Mouse (Mus musculus) heart, adult 11 months (tissue): Measurements from ENCODE around the gene 5730596B20Rik.

Experiments used
- DNase-seq: peaks from one replicate; pipeline ENCODE4 v3.0.0; 2022

Gene 5730596B20Rik

DNA sequence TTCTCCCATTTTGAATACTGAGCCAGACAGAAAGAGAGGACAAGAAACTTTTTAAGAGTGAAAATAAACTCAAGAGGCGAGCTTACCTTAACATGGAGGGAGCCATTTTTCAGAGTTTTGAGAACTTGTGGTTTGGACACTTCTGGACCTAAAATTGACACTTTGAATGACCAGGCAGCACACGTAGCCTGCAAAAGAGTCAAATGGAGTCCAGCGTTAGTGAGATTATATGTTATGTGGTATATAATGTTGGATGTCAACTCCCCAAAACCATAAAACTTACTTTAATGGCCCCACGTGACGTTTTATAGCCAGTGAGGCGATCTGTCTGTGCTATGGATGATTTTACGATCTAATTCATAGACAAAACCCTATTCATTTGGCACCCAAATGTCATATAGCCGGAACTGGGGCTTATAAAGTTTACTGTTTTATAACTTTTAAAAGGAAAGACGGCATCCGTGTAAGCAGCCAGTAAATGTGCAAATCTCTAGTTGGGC is 23.5 kb downstream of the 5730596B20Rik start:
- DNase-seq, result no peak

GRCm38 (mm10) chr6:52201269-52201668 is 24.0 kb downstream of the 5730596B20Rik start:
- DNase-seq, result no peak

DNA sequence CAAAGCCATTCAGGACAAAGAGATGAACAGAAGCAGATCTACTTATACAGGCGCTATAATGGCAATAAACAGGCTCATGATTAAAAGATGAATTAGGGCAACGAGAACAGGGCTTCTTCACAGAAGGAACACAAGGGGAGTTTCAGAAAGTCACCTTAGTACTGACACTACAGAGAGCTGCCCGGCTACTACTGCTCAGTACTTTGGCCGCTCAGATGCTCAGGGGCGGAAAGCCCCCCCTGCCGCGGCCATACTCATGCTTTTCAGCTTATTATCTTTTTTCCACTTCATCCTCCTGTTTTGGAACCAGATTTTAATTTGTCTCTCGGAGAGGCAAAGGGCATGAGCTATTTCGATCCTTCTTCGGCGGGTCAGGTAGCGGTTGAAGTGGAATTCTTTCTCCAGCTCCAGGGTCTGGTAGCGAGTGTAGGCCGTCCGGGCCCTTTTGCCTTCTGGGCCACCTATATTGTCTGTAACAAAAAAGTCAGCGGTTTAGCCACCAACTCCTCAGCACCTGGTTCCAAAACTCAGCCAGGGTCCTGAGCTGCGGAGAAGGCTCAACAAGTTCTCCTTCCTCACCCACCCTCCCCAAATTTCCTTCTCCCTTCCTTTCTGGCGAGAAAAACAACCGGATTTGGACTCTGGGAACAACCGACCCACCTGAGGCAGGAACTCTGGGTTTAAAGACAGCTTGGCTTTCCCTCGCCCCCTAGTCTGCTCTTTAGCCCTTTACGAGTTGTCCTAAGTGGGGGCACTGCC is 25.2 kb downstream of the 5730596B20Rik start:
- DNase-seq, result peak; percentile 83

DNA sequence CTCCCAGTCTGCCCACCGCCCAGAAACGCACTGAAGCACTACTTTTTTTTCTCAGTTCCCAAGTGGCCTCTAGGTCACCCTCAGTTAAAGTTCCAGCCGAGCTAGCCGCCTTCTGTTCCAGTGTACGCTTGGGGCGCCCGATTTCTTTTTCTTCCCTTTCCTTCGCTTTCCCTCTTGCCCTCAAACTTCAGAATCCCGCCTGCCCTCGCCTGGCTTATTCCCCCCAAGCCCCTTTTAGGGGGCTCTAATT is 25.7 kb downstream of the 5730596B20Rik start:
- no peak for DNase-seq

GRCm38 (mm10) chr6:52203371-52204049 is 26.2 kb downstream of the 5730596B20Rik start:
- peak; percentile 91 for DNase-seq

DNA sequence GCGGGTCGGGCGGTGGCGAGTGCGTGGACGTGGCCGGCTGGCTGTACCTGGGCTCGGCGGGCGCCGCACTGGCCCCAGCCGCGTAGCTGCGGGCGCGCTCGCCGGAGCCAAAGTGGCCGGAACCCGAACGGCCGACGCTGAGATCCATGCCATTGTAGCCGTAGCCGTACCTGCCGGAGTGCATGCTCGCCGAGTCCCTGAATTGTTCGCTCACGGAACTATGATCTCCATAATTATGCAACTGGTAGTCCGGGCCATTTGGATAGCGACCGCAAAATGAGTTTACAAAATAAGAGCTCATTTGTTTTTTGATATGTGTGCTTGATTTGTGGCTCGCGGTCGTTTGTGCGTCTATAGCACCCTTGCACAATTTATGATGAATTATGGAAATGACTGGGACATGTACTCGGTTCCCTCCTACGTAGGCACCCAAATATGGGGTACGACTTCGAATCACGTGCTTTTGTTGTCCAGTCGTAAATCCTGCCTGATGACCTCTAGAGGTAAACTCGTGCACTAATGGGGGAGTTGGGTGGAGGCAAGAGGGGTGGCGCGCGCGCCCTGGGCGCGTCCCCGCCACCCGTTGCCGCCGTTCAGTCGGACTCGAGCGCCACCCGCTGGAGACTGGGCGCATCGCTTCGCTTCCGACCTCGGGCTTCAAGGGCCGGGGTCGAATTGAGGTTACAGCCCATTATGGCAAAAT is 26.9 kb downstream of the 5730596B20Rik start, which contains the start of gene Hoxa5:
TSS of gene Hoxa5 (minus strand) at position 538 of the 703 bp plus-strand sequence.
- peak; percentile 98 for DNase-seq

- DNase-seq, result no peak
Observed at GRCm38 (mm10) chr6:52205221-52205620, 27.9 kb downstream of the 5730596B20Rik start.

DNA sequence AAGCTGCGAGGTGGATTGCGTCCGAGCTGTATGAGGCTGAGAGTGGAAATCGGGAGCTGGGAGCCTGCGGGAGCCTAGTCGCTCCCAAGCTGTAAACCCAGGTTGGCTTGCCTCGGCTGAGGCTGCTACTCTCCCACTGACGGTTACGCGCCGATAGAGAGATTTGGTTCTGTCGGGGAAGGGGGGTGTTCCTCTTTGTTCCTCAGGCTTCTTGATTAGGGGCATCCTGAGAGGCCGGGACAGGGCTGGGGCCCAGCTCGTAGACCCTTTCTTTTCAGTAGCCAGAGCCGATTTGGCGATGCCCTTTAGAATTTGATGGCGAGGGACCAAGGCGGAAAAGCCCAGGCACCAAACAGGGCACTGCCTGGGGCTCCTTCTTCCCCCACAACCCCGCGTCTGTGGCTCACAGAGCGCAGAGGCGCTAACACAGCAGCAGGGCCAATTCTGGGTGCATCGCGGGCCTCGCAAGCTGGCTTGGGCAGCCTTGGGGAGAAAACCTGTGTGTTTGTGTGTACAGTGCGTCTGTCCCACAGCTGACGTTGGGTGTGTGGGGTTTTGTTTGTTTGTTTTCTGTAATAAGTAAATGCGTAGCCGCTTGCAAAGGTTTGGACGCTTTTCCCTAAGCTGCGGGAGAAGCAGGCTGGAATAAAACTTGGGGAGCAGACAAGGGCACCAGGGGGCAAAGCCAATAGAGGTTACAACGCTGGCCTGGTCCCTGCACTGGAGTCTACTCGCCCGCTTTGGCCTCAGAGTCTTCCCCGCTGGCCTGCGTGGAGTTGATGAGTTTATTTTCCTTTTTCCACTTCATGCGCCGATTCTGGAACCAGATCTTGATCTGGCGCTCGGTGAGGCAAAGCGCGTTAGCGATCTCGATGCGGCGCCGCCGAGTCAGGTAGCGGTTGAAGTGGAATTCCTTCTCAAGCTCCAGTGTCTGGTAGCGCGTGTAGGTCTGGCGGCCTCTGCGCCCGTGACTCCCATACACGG is 28.6 kb downstream of the 5730596B20Rik start:
- DNase-seq, result peak; percentile 88

GRCm38 (mm10) chr6:52206882-52207683 is 29.8 kb downstream of the 5730596B20Rik start:
- peak; percentile 77 for DNase-seq

DNA sequence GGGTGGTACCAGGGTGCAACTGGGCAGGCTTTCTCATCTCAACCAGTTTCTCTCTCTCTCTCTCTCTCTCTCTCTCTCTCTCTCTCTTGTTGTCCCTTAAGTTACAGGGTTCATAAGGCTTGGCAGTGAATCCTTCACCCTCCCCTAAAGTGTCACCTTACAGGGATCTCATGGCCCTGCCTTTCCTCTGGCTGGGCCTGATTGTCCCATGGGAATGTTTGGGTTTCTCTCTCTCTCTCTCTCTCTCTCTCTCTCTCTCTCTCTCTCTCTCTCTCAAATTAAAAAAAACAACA is 30.3 kb downstream of the 5730596B20Rik start:
- no peak for DNase-seq

- DNase-seq, result peak; percentile 91
Observed at GRCm38 (mm10) chr6:52208072-52208867, 31.0 kb downstream of the 5730596B20Rik start, which contains the start of gene Hoxa6. TSS of gene Hoxa6 (minus strand) at chr6:52208722.

- peak; percentile 88 for DNase-seq
Observed at GRCm38 (mm10) chr6:52208868-52209684, 31.8 kb downstream of the 5730596B20Rik start.

GRCm38 (mm10) chr6:52209685-52210046 is 32.4 kb downstream of the 5730596B20Rik start:
- DNase-seq, result peak; percentile 60

- peak; percentile 95 for DNase-seq
Observed at GRCm38 (mm10) chr6:52211170-52211935, 34.1 kb downstream of the 5730596B20Rik start.

GRCm38 (mm10) chr6:52211961-52212360 is 34.7 kb downstream of the 5730596B20Rik start:
- peak; percentile 91 for DNase-seq

- peak; percentile 89 for DNase-seq
Observed at GRCm38 (mm10) chr6:52212556-52213118, 35.3 kb downstream of the 5730596B20Rik start.

- DNase-seq, result peak; percentile 94
Observed at GRCm38 (mm10) chr6:52213119-52213986, 36.1 kb downstream of the 5730596B20Rik start, which contains the start of the genes Hoxa3 and Gm28308. TSS of gene Hoxa3 (minus strand) at chr6:52213336. TSS of gene Gm28308 (minus strand) at chr6:52213339.

- DNase-seq, result peak; percentile 77
Observed at GRCm38 (mm10) chr6:52214271-52214670, 37.0 kb downstream of the 5730596B20Rik start.
